Mouse (Mus musculus): Measurements from ENCODE around the gene Creb3l1. TPM values are rescaled to one million over a fixed set of nuclear protein-coding genes. Genes with fewer than 3 reads are reported as not detected.

The Creb3l1 gene
- polyA plus RNA-seq, 1 experiment = 1.7 TPM

GRCm38 (mm10) chr2:91934826-91935525 lies 89.3 kb downstream of the Creb3l1 start:
- 86% methylated on average over 9 of the region's 9 CpGs for WGBS
- Histone ChIP-seq H3K4me3 (replicated peaks; ENCODE audit: control insufficient read depth, low read depth, low read length) (no peak overlapping the region), H3K27ac (ENCODE audit: control insufficient read depth, insufficient read depth, low read depth, low read length, poor library complexity) (no peak overlapping the region), H3K4me1 (ENCODE audit: control insufficient read depth, insufficient read depth, low read length) (no peaks in the 10 kb centered on the region)
- no peak for TF ChIP-seq POLR2A (IDR thresholded peaks at IDR 0.05; ENCODE audit: borderline replicate concordance, control insufficient read depth, low read depth, low read length)
- TF ChIP-seq CTCF (IDR thresholded peaks at IDR 0.05; ENCODE audit: control insufficient read depth, insufficient read depth, low read length) = no peak

GRCm38 (mm10) chr2:91934016-91934415 lies 90.3 kb downstream of the Creb3l1 start:
- Histone ChIP-seq H3K4me3 (replicated peaks; ENCODE audit: control insufficient read depth, low read depth, low read length) (no peak overlapping the region), H3K27ac (ENCODE audit: control insufficient read depth, insufficient read depth, low read depth, low read length, poor library complexity) (no peak overlapping the region), H3K4me1 (ENCODE audit: control insufficient read depth, insufficient read depth, low read length) (no peaks in the 10 kb centered on the region)
- WGBS = 50% methylated on average over 8 of the region's 8 CpGs
- TF ChIP-seq POLR2A (IDR thresholded peaks at IDR 0.05; ENCODE audit: borderline replicate concordance, control insufficient read depth, low read depth, low read length) (no peak), CTCF (IDR thresholded peaks at IDR 0.05; ENCODE audit: control insufficient read depth, insufficient read depth, low read length) (no peak)

- H3K4me1 ChIP-seq (ENCODE audit: control insufficient read depth, insufficient read depth, low read length) = no peaks in the 10 kb centered on the region
- no peak overlapping the region for H3K27ac ChIP-seq (ENCODE audit: control insufficient read depth, insufficient read depth, low read depth, low read length, poor library complexity)
- WGBS = 89% methylated on average over 9 of the region's 9 CpGs
- TF ChIP-seq POLR2A (IDR thresholded peaks at IDR 0.05; ENCODE audit: borderline replicate concordance, control insufficient read depth, low read depth, low read length) = no peak
- TF ChIP-seq CTCF (IDR thresholded peaks at IDR 0.05; ENCODE audit: control insufficient read depth, insufficient read depth, low read length) = no peak
- no peak overlapping the region for H3K4me3 ChIP-seq (replicated peaks; ENCODE audit: control insufficient read depth, low read depth, low read length)
Observed at GRCm38 (mm10) chr2:91933471-91933870, 90.8 kb downstream of the Creb3l1 start.

- no peak overlapping the region for H3K4me3 ChIP-seq (replicated peaks; ENCODE audit: control insufficient read depth, low read depth, low read length)
- H3K27ac ChIP-seq (ENCODE audit: control insufficient read depth, insufficient read depth, low read depth, low read length, poor library complexity) = no peak overlapping the region
- no peak for TF ChIP-seq CTCF (IDR thresholded peaks at IDR 0.05; ENCODE audit: control insufficient read depth, insufficient read depth, low read length)
- TF ChIP-seq POLR2A (IDR thresholded peaks at IDR 0.05; ENCODE audit: borderline replicate concordance, control insufficient read depth, low read depth, low read length) = no peak
- no peaks in the 10 kb centered on the region for H3K4me1 ChIP-seq (ENCODE audit: control insufficient read depth, insufficient read depth, low read length)
- 47% methylated on average over 6 of the region's 6 CpGs for WGBS
Observed at GRCm38 (mm10) chr2:91932737-91933350, 91.5 kb downstream of the Creb3l1 start.

Other genes with a start within 250 kb of the Creb3l1 start
- gene Chrm4, start 97.3 kb downstream of the Creb3l1 start, polyA plus RNA-seq (2011; ENCODE audit: insufficient read depth, insufficient read length, low replicate concordance, missing spikeins) = not detected in 2 replicates
- 14.9 and 18.6 TPM in 2 replicates for gene Mdk, start 92.2 kb downstream of the Creb3l1 start, polyA plus RNA-seq (2011; ENCODE audit: insufficient read depth, insufficient read length, low replicate concordance, missing spikeins)
- not detected in 2 replicates for gene Gm9821, start 78.8 kb downstream of the Creb3l1 start, polyA plus RNA-seq (2011; ENCODE audit: insufficient read depth, insufficient read length, low replicate concordance, missing spikeins)
- gene Dgkz, start 48.6 kb downstream of the Creb3l1 start, polyA plus RNA-seq (2011; ENCODE audit: insufficient read depth, insufficient read length, low replicate concordance, missing spikeins) = 82.4 and 229 TPM in 2 replicates
- 21.1 and 52.8 TPM in 2 replicates for gene Phf21a, start 68.6 kb upstream of the Creb3l1 start, polyA plus RNA-seq (2011; ENCODE audit: insufficient read depth, insufficient read length, low replicate concordance, missing spikeins)